Mouse (Mus musculus) splenic B cell, adult 2 months (primary cell): ENCODE results near the gene Cmah.

ENCODE experiments used
- DNase-seq: peaks from one replicate; pipeline ENCODE4 v3.0.0-alpha.2; 2011; ENCODE audit warnings: low read depth, low spot score
- H3K27me3 ChIP-seq: 2 replicates; pipeline ENCODE4 v1.6.1; 2012; ENCODE audit warnings: mild to moderate bottlenecking, low read length, moderate library complexity, mixed read lengths; ENCODE audit not compliant: control insufficient read depth, poor library complexity, insufficient read depth, severe bottlenecking
- H3K36me3 ChIP-seq: 2 replicates; pipeline ENCODE4 v1.6.1; 2012; ENCODE audit warnings: mild to moderate bottlenecking, low read length, moderate library complexity, mixed read lengths; ENCODE audit not compliant: control insufficient read depth, poor library complexity, insufficient read depth, severe bottlenecking

The Cmah gene

DNA sequence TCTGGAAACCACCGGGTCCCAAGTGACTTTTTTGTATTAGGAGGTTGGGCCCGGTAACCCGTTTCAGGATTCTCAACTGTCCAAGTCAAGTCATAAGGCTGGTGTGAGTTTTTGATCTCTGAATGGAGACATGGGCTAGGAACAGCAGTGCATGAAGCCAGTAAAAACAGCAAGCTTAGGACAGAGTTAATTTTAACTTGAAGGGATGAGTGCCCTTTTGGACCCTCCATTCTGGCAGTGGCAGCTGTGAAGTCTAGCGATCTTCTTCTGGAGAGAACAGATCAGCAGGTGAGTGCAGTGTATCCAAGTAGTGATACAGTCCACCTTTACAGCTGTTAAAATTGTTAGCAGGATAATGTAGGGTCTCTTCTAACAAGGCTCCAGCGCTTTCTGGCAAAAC, at the start of gene Cmah:
TSS of gene Cmah (plus strand) at position 204 of the 400 bp plus-strand sequence.
- DNase-seq: no peak
- no peaks in the 10 kb centered on the region for H3K27me3 ChIP-seq
- H3K36me3 ChIP-seq: no peaks in the 10 kb centered on the region

DNA sequence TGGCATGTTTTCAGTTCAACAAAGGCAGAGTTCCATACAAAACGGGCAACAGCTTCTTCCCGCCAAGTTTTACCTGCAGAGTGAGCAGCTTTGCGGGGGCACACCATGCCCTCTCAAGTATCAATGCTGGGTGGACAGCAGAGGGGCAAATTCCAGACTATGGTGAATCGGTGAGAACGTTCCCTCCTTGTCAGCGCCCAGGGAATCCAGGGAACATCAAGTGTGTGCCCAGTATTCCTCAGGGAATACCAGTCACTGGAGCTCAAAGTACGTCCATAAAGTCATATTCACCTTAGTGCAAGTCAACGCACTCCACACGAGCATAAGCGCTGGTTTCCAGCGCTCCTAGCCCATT, 47.8 kb upstream of the Cmah start:
- no peaks in the 10 kb centered on the region for H3K36me3 ChIP-seq
- H3K27me3 ChIP-seq: no peaks in the 10 kb centered on the region
- no peak for DNase-seq

- no peak for DNase-seq
- no peaks in the 10 kb centered on the region for H3K27me3 ChIP-seq
- no peaks in the 10 kb centered on the region for H3K36me3 ChIP-seq
Observed at GRCm38 (mm10) chr13:24279762-24280438, 47.3 kb upstream of the Cmah start.

GRCm38 (mm10) chr13:24280439-24281431, 46.5 kb upstream of the Cmah start, which contains the start of gene Carmil1:
Carmil1 (minus strand) TSS chr13:24280795.
- H3K27me3 ChIP-seq: no peaks in the 10 kb centered on the region
- no peaks in the 10 kb centered on the region for H3K36me3 ChIP-seq
- DNase-seq: peak; percentile 83

DNA sequence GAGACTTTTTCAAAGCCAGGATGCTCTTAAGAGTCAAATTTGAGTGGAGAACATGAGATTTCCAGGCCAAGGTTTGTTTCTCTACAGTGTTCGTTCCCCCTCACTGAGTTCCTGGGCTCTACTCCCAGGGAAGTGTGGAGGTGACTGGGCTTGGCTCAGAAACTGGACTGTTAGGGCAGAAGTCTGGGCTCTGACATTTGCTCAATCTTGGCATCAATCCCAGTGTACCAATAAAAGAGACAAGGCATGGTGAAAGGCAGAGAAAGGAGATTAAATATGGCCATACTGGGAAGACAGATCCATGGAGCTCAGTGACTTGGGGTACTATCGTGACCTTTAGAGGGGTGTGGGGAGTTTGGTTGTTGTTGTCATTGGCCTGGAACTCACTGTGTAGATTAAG, 39.8 kb upstream of the Cmah start:
- Histone ChIP-seq H3K27me3 (no peaks in the 10 kb centered on the region), H3K36me3 (no peaks in the 10 kb centered on the region)
- DNase-seq: no peak

DNA sequence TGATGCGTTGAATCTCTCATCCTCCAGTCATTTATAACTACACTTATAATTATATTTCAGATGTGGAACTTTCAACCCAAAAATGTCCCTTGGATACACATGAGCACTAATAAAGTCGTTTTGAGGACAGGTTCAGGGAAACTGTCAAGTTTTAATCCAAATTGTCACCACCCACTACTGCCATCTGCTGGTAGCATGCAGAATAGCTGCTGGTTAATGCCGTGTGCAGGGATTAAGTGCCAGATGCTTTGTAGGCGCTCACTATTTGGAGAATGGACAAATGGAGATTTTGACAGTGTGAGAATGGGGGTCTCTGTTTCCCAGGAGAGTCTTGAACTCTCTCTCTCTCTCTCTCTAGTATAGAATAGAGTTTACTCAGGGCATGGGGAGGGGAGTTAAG, 30.0 kb upstream of the Cmah start:
- DNase-seq: peak; percentile 80
- Histone ChIP-seq H3K36me3 (no peaks in the 10 kb centered on the region), H3K27me3 (no peaks in the 10 kb centered on the region)

DNA sequence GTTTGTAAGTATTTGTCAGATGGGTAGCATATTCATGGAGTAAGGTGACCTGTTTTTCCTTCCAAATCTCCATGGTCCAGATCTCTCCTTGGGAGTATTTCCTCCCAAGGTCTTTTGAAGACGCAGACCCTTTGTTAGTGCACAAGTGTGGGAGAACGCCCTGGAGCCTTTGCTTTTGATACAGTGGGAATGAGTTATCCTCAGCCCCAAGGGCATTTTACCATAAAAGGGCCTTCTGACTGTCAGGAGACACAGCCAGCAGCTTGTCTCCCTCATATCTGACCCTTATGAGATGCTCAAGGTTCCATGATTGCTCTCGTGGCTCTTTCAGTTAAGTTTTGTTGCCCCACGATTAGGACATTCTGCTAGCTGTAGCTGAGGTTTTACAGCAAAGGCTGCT, 21.7 kb upstream of the Cmah start:
- H3K36me3 ChIP-seq: no peaks in the 10 kb centered on the region

DNA sequence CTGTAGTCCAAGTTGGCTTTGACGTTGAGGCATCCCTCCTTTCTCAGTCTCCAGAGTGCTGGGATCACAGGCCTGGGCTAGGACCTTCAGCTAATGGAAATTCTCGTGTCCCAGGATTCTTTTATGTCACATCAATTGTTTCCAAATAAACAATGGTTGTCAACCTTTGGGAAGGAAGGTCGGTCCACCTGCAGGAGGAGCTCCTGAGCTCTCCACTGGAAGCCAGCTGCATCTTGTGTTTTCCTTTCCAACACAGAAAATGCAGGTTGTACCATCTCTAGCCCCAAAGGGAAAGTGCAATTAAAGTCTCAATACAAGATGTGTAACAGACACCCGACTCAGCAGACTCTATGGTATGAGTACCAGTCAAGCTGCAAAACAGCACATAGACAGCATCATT, 21.0 kb upstream of the Cmah start:
- DNase-seq: peak; percentile 30
- H3K27me3 ChIP-seq: no peaks in the 10 kb centered on the region
- no peaks in the 10 kb centered on the region for H3K36me3 ChIP-seq

More for the DNA sequence above, 21.7 kb upstream of the Cmah start:
- no peak for DNase-seq
- no peaks in the 10 kb centered on the region for H3K27me3 ChIP-seq

- no peak for DNase-seq
- H3K27me3 ChIP-seq: no peaks in the 10 kb centered on the region
- H3K36me3 ChIP-seq: no peaks in the 10 kb centered on the region
Observed at GRCm38 (mm10) chr13:24311011-24311940, 15.9 kb upstream of the Cmah start.

GRCm38 (mm10) chr13:24316563-24316962, 10.6 kb upstream of the Cmah start:
- H3K27me3 ChIP-seq: no peaks in the 10 kb centered on the region
- DNase-seq: no peak
- H3K36me3 ChIP-seq: no peaks in the 10 kb centered on the region

DNA sequence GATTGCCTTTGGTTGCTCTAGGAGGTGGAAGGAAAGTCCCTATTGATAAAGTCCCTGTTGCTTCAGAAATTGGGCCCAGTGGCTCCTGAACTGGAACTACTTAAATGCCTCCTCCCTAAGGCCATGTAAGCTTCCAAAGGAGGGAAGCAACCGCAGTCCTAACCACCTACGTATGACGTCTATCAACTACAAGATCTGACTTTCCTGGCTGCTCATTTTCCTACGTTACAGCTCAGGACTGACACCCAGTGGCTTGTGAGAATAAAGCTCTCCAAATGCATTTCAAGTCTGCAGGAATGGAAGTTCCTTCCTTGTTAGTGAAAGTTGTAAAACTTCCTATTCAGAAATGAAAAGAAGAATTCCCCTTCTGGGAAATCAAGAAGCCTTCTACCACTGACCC, 8.6 kb upstream of the Cmah start:
- H3K36me3 ChIP-seq: no peaks in the 10 kb centered on the region
- H3K27me3 ChIP-seq: no peaks in the 10 kb centered on the region
- peak; percentile 58 for DNase-seq

- H3K27me3 ChIP-seq: no peaks in the 10 kb centered on the region
- no peak for DNase-seq
Observed at GRCm38 (mm10) chr13:24321313-24321712, 5.9 kb upstream of the Cmah start.

GRCm38 (mm10) chr13:24328036-24328817, 1.0 kb downstream of the Cmah start:
- no peaks in the 10 kb centered on the region for H3K27me3 ChIP-seq
- no peak for DNase-seq
- no peaks in the 10 kb centered on the region for H3K36me3 ChIP-seq

More at GRCm38 (mm10) chr13:24321313-24321712, 5.9 kb upstream of the Cmah start:
- H3K36me3 ChIP-seq: no peaks in the 10 kb centered on the region

- H3K27me3 ChIP-seq: no peaks in the 10 kb centered on the region
- no peaks in the 10 kb centered on the region for H3K36me3 ChIP-seq
- no peak for DNase-seq
Observed at GRCm38 (mm10) chr13:24330128-24330527, 2.9 kb downstream of the Cmah start.
